Mouse (Mus musculus): ENCODE data around the gene Myo1e.

Gene Myo1e

GRCm38 (mm10) chr9:70364741-70365140 lies 157.6 kb downstream of the Myo1e start:
- DNase-seq (ENCODE audit: low spot score) = no peak

DNA sequence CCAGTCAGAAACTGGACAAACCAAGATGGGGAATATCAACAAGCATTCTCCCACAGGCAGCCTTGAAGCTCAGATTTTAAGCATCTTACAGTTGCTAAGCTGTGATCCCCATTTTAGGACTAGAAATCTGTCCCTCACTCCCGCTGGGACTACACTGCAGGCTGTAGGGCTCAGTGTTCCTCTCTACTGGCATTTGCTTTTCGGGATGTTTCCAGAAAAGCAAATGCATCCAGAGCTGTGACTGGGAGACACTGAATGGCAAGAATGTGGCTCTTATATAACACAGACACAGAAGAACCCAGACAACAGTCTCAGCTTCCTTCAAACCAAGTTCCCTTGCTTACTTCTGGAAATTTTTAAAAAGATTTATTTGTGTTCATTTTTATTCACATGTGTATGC lies 158.8 kb downstream of the Myo1e start:
- DNase-seq (ENCODE audit: low spot score) = no peak

GRCm38 (mm10) chr9:70366898-70367297 lies 159.7 kb downstream of the Myo1e start:
- DNase-seq (ENCODE audit: low spot score) = no peak

DNA sequence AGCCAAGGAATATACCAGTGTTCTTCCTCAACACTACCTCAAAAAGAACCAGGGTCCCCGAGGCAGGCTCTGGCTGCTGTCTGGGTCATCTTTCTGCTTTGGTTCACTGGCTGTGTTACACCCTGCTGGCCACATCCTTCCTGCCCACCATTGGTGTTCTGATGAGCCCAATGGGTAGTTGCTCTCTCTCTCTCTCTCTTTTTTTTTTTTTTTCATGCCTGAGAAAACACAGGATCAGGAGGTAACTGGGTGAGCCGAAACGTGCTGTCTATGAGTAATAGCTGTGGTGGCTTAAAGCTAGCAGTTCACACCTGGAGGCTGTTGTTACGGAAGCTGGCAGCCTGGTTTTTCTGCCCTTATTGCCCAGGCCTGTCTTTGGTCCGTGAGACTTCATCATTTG lies 164.5 kb downstream of the Myo1e start:
- DNase-seq (ENCODE audit: low spot score) = no peak

GRCm38 (mm10) chr9:70379502-70380467 lies 172.6 kb downstream of the Myo1e start:
- DNase-seq (ENCODE audit: low spot score) = no peak

DNA sequence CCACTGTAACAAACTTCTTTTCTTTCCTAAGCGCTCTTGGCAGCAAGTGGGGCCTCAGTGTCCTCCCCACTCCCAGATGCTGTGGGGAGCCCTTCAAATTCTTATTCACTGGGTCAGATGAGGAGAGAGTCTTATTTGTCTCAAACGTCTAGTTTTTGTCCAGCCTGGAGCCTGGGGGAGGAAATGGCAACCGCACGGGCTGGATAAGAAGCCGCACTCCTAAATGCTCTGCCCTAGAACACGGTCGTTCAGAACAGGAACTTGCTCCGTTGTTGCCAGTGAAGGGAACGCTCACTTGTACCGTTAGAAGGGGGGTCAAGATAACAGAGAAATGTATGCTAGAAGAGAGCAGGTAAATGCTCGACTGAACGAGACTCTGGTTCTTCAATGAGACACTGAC lies 174.9 kb downstream of the Myo1e start:
- no peak for DNase-seq (ENCODE audit: low spot score)

DNA sequence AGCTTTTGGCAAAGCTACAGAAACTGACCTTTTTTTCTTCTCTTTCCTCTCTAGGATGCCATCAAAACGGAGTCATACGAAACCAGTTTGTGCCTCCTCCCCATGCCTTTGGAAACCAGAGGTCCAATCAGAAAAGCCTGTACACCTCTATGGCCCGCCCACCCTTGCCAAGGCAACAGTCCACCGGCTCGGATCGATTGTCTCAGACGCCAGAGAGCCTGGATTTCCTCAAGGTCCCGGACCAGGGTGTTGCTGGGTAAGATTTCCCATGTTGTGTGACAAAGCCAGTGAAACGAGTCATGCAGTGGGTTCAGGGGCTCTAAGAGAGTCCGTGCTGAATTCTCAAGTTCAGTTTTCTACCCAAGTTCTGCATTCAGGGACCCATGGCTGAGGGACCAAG lies 176.6 kb downstream of the Myo1e start:
- no peak for DNase-seq (ENCODE audit: low spot score)

DNA sequence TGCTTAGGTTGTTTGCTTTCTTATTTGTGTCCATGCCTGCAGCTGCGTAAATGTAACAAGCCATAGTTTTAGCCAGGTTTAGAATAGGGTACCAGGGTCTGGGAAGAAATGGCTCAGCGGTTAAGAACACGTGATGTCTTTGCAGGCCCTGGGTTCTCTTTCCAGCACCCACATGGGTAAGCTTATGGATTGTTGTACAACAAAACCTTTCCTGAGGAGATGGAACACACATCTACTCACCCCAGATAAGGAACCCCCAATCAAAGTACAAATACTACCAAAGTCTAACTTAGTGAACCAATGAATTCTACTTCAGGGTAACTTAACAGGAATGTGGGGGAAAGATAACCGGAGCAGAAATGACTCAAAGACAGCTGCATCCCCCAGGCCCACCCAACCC lies 177.3 kb downstream of the Myo1e start:
- no peak for DNase-seq (ENCODE audit: low spot score)

DNA sequence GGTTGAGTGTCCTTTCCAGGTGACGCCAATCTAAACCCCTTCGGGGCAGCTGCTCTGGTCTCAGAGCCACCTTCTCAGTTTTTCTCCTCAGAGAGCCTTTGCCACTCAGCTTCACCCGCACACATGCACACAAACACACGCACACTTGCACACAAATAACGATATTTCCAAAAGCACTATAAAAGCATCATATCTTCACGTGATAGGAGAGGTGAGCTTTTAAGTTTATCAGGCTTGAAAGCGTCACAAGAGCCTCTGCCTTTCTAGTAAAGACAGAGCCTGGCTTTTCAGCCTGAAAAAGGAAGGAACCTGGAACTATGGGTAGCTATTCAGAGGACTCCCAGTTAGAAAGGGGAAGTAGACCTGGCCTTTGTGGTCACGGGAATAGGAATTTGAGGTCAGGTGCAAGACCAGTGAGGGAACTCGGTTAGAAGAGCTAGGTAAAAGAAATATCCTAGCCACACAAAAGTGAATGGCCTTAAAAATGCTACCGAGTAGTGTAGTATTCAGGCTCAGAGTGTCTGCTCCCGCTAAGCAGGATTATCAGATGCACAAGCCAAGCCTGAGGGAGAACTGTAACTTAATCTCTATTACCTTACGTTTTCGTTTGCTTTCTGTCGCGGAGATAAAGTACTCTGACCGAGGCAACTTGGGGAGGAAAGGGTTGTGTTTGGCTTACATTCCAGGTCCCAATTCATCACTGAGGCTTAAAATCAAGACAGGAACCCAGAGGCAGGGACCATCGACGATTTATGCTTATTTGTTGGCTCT lies 178.0 kb downstream of the Myo1e start:
- DNase-seq (ENCODE audit: low spot score) = no peak

DNA sequence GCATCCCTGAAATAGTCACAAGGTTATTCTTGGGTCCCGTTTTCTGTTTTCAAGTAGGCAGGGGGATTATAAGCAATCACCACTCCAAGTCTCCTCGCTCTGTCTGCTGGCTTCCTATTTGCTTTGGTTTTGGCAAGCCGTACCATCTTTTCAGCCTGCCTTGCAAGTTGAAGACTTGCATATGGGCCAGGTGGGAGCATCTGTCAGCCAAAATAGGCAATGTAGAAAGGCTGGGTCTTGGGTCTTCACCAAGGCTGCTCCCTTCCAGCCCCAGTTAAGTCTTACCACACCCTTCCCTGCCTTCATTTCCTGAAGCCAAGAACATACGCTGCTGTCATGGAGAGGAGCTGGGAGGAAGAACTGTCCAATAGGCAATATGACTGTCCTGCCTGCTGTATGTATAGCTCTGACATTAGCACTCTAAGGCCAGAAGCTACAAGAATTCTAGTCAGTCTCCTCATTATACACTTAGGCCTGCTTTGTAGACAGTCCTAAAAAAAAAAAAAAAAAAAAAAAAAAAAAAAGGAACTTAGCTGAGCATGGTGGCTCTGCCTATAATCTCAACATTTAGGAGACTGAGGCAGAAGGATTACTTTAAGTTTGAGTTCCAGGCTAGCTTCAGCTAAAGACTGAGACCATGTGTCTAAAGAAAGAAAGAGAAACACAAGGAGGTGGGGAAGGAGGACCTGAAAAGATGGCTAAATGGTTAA lies 180.4 kb downstream of the Myo1e start:
- DNase-seq (ENCODE audit: low spot score) = no peak

DNA sequence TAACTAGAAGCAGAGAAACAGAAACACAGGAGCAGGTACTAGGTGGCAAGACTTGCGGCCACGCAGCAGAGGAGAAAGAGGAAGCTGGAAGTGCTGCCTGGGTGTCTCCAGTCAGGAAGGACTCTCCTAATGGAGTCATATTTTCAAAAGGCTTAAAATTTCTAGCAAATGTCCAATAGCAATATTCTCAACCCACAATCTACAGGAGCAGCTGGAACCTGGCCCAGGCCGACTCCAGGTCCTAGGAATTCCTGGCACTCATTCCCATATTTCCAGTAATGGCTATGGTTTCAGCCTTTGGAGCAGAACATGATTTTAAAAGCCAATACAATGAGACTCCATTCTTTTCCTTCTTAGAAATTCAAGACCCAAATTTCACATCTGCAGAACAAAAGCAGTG lies 182.4 kb downstream of the Myo1e start:
- DNase-seq (ENCODE audit: low spot score) = no peak

GRCm38 (mm10) chr9:70391042-70391441 lies 183.9 kb downstream of the Myo1e start:
- no peak for DNase-seq (ENCODE audit: low spot score)

GRCm38 (mm10) chr9:70391660-70392562 lies 184.8 kb downstream of the Myo1e start:
- DNase-seq (ENCODE audit: low spot score) = no peak

GRCm38 (mm10) chr9:70392563-70392907 lies 185.4 kb downstream of the Myo1e start:
- no peak for DNase-seq (ENCODE audit: low spot score)

- no peak for DNase-seq (ENCODE audit: low spot score)
Measured at GRCm38 (mm10) chr9:70395617-70396016, 188.5 kb downstream of the Myo1e start.

GRCm38 (mm10) chr9:70396083-70396482 lies 188.9 kb downstream of the Myo1e start:
- no peak for DNase-seq (ENCODE audit: low spot score)

GRCm38 (mm10) chr9:70401937-70402539 lies 194.9 kb downstream of the Myo1e start:
- no peak for DNase-seq (ENCODE audit: low spot score)

DNA sequence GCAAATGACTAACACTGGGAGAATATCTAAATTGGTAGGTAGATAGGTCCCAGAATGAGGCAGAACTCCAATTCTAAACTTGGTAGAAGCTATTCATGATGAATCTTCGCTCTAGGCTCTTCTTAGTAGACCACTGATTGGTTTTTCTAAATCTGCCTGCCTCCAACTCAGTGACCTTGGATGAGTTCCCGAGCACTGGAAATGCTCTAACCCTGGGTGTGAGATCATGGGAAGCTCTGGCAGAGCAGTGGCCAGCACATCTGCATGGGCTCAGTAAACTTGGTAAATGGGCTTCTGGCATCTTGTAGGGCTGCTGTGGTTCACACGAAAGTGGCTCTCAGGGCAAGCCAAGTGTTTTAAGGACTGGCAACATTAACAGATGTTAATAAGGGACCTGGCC lies 199.4 kb downstream of the Myo1e start:
- DNase-seq (ENCODE audit: low spot score) = no peak

DNA sequence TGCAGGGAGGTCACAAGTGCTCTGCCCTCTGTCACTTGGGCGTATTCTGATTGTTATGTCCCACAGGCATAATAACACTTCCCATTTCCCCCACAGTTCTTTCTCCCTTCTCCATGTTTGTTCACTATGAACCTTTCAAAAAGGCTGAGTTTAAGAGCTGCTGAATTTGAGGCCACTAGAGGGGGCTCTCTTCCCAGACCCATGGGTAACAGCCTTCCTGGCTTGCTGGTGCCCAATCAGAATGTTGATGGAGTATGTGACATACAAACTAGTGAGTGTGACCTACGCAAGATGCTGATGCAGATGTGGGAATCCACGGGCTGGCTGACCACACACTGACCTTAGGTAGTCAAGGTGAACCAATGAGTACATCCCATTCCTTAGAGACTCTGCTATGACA lies 201.6 kb downstream of the Myo1e start:
- peak; percentile 17 for DNase-seq (ENCODE audit: low spot score)

DNA sequence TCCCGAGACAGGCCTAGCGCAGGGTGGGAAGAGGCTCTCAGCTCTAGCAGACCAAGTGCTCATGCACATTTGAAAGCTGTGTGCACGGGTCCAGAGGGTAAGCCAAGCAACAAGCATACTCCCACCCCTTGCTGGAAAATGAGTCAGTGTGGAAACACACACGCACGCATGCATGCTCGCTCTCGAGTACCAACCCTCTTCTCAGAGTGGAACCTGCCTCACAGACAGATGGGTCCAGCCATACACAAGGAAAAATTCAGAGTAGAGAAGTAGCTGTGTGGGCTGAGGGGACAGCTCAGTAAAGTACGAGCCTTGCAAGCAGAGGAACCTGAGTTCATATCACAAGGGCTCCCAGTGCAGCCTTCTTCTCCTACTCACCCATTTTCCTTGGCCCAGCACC lies 202.6 kb downstream of the Myo1e start:
- DNase-seq (ENCODE audit: low spot score) = no peak

GRCm38 (mm10) chr9:70410668-70411067 lies 203.5 kb downstream of the Myo1e start:
- DNase-seq (ENCODE audit: low spot score) = no peak
